Mouse (Mus musculus): ENCODE measurements around the gene Gpr162. TPM values are rescaled to one million over a fixed set of nuclear protein-coding genes. Genes with fewer than 3 reads are reported as not detected.

The Gpr162 gene
- polyA plus RNA-seq, 1 experiment, result 2.4 TPM

DNA sequence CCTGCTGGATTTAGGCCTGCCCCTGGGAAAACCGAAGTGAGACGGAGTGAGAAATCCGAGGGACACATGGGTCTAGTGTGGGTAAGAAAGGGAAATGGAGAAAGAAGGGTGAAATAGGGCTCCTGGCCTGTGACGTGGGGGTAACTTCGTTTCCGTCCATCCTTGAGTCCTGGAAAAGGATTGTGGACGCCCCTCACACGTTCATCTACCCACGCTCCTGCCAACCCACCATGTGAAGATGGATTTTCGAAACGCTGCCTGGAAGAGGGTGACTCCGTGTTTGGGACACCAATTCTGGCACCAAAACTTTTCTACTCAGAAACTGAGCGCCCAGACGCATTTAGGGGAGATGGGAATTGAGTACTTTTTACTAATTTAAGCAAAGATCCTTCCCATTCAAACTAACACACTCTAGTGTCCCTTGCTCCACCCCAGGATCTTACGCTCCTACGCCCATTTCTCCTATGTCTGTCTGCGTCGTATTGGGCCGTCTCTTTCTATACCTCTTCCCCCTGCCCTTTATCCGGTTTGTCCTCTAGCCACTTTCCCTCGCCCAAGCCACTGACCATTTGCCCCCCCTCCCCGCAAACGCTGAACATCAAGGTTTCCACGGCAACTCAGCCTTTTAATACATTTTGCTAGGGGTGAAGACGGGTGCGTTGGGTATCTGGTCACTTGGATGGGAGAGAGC lies 5.8 kb downstream of the Gpr162 start:
- Histone ChIP-seq H3K4me3 (replicated peaks; ENCODE audit: control insufficient read depth, low read depth, low read length) (no peak overlapping the region), H3K27ac (ENCODE audit: control insufficient read depth, insufficient read depth, low read depth, low read length, poor library complexity) (no peak overlapping the region), H3K4me1 (ENCODE audit: control insufficient read depth, insufficient read depth, low read length) (no peaks in the 10 kb centered on the region)
- TF ChIP-seq CTCF (IDR thresholded peaks at IDR 0.05; ENCODE audit: control insufficient read depth, insufficient read depth, low read length), result no peak
- WGBS, result 39% methylated on average over 26 of the region's 26 CpGs

DNA sequence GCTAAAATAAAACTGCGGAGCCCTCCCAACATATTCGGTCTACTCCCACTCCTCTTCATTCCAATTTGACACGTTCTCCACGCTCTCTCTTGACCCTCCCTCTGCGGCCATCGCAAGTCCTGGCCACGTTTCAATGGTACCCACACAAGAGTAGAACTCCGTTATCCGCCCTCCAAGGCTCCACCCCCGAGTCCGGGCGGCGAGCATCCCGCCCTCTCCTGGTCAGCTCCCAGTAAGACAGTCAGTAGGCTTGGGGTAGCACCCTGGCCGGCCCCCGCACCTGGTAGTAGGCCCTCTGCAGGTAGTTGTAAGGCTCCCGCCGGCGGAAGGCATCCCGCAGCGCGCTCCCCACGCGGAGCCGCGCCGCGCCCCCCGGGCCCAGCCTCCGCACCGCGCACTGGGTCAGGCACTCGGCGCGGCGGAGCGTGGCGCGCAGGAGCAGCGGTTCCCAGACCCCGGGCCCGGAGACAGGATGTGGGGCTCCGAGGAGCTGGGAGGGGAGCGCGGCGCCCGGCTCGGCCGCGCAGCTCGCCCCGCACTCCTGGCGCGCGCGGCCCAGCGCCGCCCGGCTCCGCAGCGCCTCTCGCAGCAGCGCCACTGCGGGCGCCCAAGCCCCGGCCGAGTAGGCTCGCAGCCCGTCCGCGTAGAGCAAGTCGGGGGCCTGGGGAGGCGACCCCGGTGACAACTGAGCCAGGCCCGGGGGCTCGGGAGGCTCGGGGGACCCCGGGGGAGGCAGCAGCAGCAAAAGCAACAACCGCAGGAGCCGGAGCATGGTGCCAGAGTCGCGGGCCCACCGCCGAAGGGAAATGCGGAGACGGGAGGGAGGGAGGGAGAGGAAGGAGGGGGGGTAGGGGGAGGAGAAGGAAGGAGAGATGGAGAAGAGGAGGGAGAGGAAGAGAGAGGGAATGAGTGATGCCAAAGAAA lies 6.6 kb downstream of the Gpr162 start, which contains the start of gene P3h3:
Gene P3h3, minus strand, starts transcription at position 837 of the 924 bp plus-strand sequence.
- H3K4me1 ChIP-seq (ENCODE audit: control insufficient read depth, insufficient read depth, low read length), result no peaks in the 10 kb centered on the region
- peak within 1 kb of the TSS; percentile 5 for H3K4me3 ChIP-seq (replicated peaks; ENCODE audit: control insufficient read depth, low read depth, low read length)
- TF ChIP-seq POLR2A (IDR thresholded peaks at IDR 0.05; ENCODE audit: borderline replicate concordance, control insufficient read depth, low read depth, low read length), result no peak
- peak; percentile 47; the same call in 1 of the 2 replicates for TF ChIP-seq CTCF (IDR thresholded peaks at IDR 0.05; ENCODE audit: control insufficient read depth, insufficient read depth, low read length)
- WGBS, result 1% methylated on average over 82 of the region's 86 CpGs
- no peak within 1 kb of the TSS for H3K27ac ChIP-seq (ENCODE audit: control insufficient read depth, insufficient read depth, low read depth, low read length, poor library complexity)

DNA sequence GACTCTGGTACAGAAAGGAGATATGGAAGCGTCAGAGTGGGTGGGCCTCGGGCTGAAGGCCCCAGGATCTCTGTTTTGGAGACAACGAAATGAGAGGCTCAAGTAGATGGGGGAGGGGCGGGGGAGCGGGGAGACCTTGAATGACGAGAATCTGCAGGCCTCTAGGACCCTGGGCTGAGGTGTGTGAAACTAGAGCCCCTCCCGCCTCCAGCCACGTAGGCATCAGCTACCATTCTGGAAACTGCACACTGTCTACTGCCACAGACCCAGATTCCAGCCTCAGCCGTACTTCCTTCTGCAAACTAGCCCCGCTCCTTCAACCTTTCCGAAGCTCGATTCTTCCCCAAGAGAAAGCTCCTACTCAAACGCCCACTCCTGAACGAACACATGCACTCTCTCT lies 7.5 kb downstream of the Gpr162 start:
- H3K4me1 ChIP-seq (ENCODE audit: control insufficient read depth, insufficient read depth, low read length), result no peaks in the 10 kb centered on the region
- no peak overlapping the region for H3K4me3 ChIP-seq (replicated peaks; ENCODE audit: control insufficient read depth, low read depth, low read length)
- TF ChIP-seq CTCF (IDR thresholded peaks at IDR 0.05; ENCODE audit: control insufficient read depth, insufficient read depth, low read length) (no peak), POLR2A (IDR thresholded peaks at IDR 0.05; ENCODE audit: borderline replicate concordance, control insufficient read depth, low read depth, low read length) (no peak)
- H3K27ac ChIP-seq (ENCODE audit: control insufficient read depth, insufficient read depth, low read depth, low read length, poor library complexity), result no peak overlapping the region
- 20% methylated on average over 14 of the region's 14 CpGs for WGBS

DNA sequence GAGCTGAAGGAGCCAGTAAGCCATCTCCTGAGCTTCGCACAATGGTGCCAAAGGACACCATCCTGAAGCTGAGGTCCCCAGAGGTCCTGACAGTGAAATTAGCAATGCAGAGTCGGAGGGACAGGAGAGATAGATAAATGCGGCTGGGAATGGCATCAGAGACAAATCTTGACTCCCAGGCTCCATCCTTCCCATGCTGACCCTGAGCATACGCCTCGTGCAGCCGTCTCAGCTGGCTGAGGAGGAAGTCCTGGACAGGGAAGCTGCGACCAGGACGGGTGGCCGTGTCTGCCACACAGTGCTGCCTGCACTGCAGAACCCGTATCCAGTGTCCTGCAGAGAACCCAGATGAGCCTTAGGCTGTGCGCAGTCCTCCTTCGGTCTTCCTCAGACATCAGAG lies 9.1 kb downstream of the Gpr162 start:
- H3K27ac ChIP-seq (ENCODE audit: control insufficient read depth, insufficient read depth, low read depth, low read length, poor library complexity), result no peak overlapping the region
- H3K4me1 ChIP-seq (ENCODE audit: control insufficient read depth, insufficient read depth, low read length), result no peaks in the 10 kb centered on the region
- TF ChIP-seq POLR2A (IDR thresholded peaks at IDR 0.05; ENCODE audit: borderline replicate concordance, control insufficient read depth, low read depth, low read length), result no peak
- no peak for TF ChIP-seq CTCF (IDR thresholded peaks at IDR 0.05; ENCODE audit: control insufficient read depth, insufficient read depth, low read length)
- 63% methylated on average over 12 of the region's 12 CpGs for WGBS
- no peak overlapping the region for H3K4me3 ChIP-seq (replicated peaks; ENCODE audit: control insufficient read depth, low read depth, low read length)

DNA sequence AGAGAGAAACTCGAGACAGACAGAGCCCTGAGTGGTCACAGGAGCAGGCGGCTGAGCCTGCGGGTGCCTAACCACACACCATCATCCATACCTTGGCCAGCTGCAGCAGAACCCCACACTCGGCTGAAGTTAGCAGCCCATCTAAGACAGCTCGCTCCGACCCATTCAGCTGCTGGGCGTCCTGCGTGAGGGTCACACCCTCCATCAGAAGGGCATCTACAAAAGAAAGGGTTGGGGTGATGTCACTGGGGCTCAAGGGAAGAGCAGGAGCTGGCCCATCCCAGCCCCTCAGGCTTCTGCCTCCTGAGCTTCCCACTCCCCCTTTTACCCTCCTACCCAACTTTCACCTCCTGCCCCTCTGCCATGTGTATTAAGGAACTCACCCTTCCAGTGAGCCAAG lies 13.2 kb downstream of the Gpr162 start:
- Histone ChIP-seq H3K4me3 (replicated peaks; ENCODE audit: control insufficient read depth, low read depth, low read length) (no peak overlapping the region), H3K4me1 (ENCODE audit: control insufficient read depth, insufficient read depth, low read length) (no peaks in the 10 kb centered on the region), H3K27ac (ENCODE audit: control insufficient read depth, insufficient read depth, low read depth, low read length, poor library complexity) (no peak overlapping the region)
- no peak for TF ChIP-seq POLR2A (IDR thresholded peaks at IDR 0.05; ENCODE audit: borderline replicate concordance, control insufficient read depth, low read depth, low read length)
- 81% methylated on average over 8 of the region's 8 CpGs for WGBS

DNA sequence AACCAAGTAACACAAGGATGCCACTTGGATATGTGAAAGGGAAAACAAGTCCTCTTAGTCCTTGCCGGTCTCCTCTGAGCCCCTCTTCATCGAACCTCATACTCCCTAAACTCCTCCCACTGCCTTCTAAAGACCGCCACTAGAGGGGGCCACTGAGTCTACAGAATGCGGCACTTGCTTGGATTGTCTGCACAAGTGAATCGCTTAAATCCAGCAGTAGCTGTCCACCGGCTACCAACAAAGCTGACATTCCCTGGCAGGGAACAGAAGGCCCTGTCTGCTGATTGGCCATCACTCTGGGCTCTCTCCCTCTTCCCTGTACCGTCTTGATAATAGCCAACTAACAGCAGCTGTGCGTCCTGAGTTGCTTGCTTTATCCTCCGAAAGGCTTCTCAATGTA lies 16.5 kb downstream of the Gpr162 start:
- TF ChIP-seq POLR2A (IDR thresholded peaks at IDR 0.05; ENCODE audit: borderline replicate concordance, control insufficient read depth, low read depth, low read length) (no peak), CTCF (IDR thresholded peaks at IDR 0.05; ENCODE audit: control insufficient read depth, insufficient read depth, low read length) (peak; percentile 85)
- Histone ChIP-seq H3K4me1 (ENCODE audit: control insufficient read depth, insufficient read depth, low read length) (no peaks in the 10 kb centered on the region), H3K4me3 (replicated peaks; ENCODE audit: control insufficient read depth, low read depth, low read length) (no peak overlapping the region), H3K27ac (ENCODE audit: control insufficient read depth, insufficient read depth, low read depth, low read length, poor library complexity) (no peak overlapping the region)
- 22% methylated on average over 9 of the region's 9 CpGs for WGBS

DNA sequence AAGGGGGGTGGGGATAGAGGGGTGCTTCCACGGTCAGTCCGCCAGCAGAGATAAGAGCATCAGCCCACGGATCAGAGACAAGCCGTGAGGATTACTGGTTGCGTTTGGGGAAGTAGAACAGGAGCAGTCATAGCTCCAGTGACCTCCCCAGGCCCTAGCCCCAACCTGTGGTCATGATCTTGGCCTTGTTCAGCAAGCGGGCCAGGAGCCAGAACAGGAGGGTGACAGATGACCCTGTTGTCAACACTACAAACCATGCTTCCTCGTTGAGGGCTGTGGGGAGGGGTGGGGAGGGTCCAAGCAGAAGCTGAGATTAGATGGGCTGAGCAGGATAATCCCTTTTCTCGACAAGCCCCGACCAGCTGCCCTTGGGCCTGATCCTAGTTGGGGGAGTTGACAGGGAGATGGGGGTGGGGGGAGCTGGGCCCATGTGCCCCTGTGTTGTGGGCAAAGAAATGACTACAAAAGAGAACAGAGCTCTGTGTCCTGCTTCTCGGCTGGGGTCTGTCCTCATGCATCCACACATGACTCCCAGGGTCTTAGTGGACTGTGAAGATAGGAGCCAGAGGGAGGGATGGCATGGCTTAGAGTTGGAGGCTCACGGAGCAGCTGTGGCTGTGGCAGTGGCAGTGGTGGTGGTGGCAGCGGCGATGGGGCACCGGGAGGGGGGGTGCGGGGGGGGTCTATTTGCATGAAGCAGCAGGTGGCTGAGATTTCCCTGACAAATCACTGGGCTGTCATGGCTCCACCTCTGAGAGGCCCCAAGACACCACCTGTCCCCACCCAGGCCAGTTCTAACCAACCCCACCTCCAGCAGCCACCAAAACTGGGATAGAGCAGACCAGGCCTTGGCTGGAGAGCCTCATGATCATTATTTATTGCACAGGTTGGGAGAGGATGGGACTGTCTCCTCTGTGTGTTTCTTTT lies 23.3 kb downstream of the Gpr162 start, which contains the start of gene Gnb3:
Gene Gnb3, minus strand, starts transcription at position 35 of the 927 bp plus-strand sequence.
- WGBS, result 39% methylated on average over 15 of the region's 15 CpGs
- H3K4me3 ChIP-seq (replicated peaks; ENCODE audit: control insufficient read depth, low read depth, low read length), result no peak within 1 kb of the TSS

More for the DNA sequence above, 23.3 kb downstream of the Gpr162 start, which contains the start of gene Gnb3:
- Histone ChIP-seq H3K4me1 (ENCODE audit: control insufficient read depth, insufficient read depth, low read length) (no peaks in the 10 kb centered on the region; the same call in 1 of the 2 replicates), H3K27ac (ENCODE audit: control insufficient read depth, insufficient read depth, low read depth, low read length, poor library complexity) (no peak within 1 kb of the TSS)
- TF ChIP-seq CTCF (IDR thresholded peaks at IDR 0.05; ENCODE audit: control insufficient read depth, insufficient read depth, low read length), result no peak
- TF ChIP-seq POLR2A (IDR thresholded peaks at IDR 0.05; ENCODE audit: borderline replicate concordance, control insufficient read depth, low read depth, low read length), result no peak

All from bone marrow, adult 2 months (tissue).